In genomic region chr13:54876556-54876955, GRCm38 (mm10) we compare ENCODE assay signal across 15 mouse cellular contexts.
DNase-seq lines count a peak whose midpoint lies in the region; ATAC-seq and TF ChIP-seq lines count a peak whose summit lies in the region.
"Had no signal": no experiment of that assay in that cellular context is flagged by ENCODE, and none has a peak within 500 bp of the region (broad histone marks: within the 10 kb centered on the region; RNA-seq: fewer than 3 reads in every experiment).

No protein-coding gene starts in this region.

- no peak overlapping the region for H3K4me3 ChIP-seq in lung, embryonic 14.5 days (ENCODE audit: low read depth, low read length)
- H3K4me3 ChIP-seq in myocyte: no peak overlapping the region
- no peak overlapping the region for H3K4me3 ChIP-seq in midbrain, embryonic 13.5 days (replicated peaks)
- H3K4me3 ChIP-seq: erythroblast, embryonic 14.5 days; heart, embryonic 10.5 days had no signal

- TF ChIP-seq POLR2A in myocyte (IDR thresholded peaks at IDR 0.05; ENCODE audit: insufficient read length, low read depth): no peak

- no peaks in the 10 kb centered on the region for H3K36me3 ChIP-seq in lung, embryonic 14.5 days (ENCODE audit: insufficient read depth)
- no peaks in the 10 kb centered on the region for H3K36me3 ChIP-seq in myocyte (ENCODE audit: control insufficient read depth, insufficient read depth)
- no peaks in the 10 kb centered on the region for H3K36me3 ChIP-seq in midbrain, embryonic 13.5 days
- H3K36me3 ChIP-seq: heart, embryonic 10.5 days had no signal

- H3K27me3 ChIP-seq in lung, embryonic 14.5 days (ENCODE audit: insufficient read depth, low read length): peaks cover 45% of the 10 kb centered on the region
- H3K27me3 ChIP-seq in myocyte (ENCODE audit: control insufficient read depth, insufficient read depth, insufficient read length): peaks cover 43% of the 10 kb centered on the region
- H3K27me3 ChIP-seq in midbrain, embryonic 13.5 days: peaks cover 12% of the 10 kb centered on the region; the same call in 1 of the 2 replicates

- DNase-seq in adrenal gland, postnatal 10 days: peak; percentile 46
- no peak for DNase-seq in adrenal gland, postnatal 25 days
- peak; percentile 87 for DNase-seq in lung, embryonic 14.5 days
- no peak for DNase-seq in lung, postnatal 25 days (ENCODE audit: low spot score)
- peak; percentile 74 for DNase-seq in embryo, embryonic 11 days
- no peak for DNase-seq in left cerebral cortex, adult 11 months (ENCODE audit: low spot score)
- DNase-seq: cerebellum, postnatal 10 days; liver, postnatal 0 days; midbrain, embryonic 14.5 days had no signal

- no peak overlapping the region for H3K27ac ChIP-seq in lung, embryonic 14.5 days (ENCODE audit: low read depth)
- H3K27ac ChIP-seq in midbrain, embryonic 13.5 days: no peak overlapping the region
- H3K27ac ChIP-seq: heart, embryonic 10.5 days had no signal

- no peaks in the 10 kb centered on the region for H3K79me2 ChIP-seq in myocyte (ENCODE audit: control insufficient read depth, insufficient read depth)

- H3K9me3 ChIP-seq in lung, embryonic 14.5 days (ENCODE audit: low read depth, low read length): no peaks in the 10 kb centered on the region
- H3K9me3 ChIP-seq in midbrain, embryonic 13.5 days: no peaks in the 10 kb centered on the region
- H3K9me3 ChIP-seq: heart, embryonic 10.5 days had no signal

- no peak overlapping the region for H3ac ChIP-seq in myocyte (ENCODE audit: control insufficient read depth, insufficient read length)

- no peak overlapping the region for H3K9ac ChIP-seq in lung, embryonic 14.5 days
- H3K9ac ChIP-seq in midbrain, embryonic 13.5 days (replicated peaks): no peak overlapping the region
- H3K9ac ChIP-seq: liver, postnatal 0 days had no signal

- whole genome bisulfite sequencing in lung, embryonic 14.5 days: 32% methylated on average over 8 of the region's 8 CpGs
- WGBS in midbrain, embryonic 13.5 days: 34% methylated on average over 8 of the region's 8 CpGs

- no peak overlapping the region for H3K4me2 ChIP-seq in lung, embryonic 14.5 days
- no peak overlapping the region for H3K4me2 ChIP-seq in myocyte (ENCODE audit: low read depth)
- H3K4me2 ChIP-seq in midbrain, embryonic 13.5 days (replicated peaks): no peak overlapping the region

- H3K4me1 ChIP-seq in lung, embryonic 14.5 days (ENCODE audit: insufficient read depth): no peaks in the 10 kb centered on the region
- peaks cover 48% of the 10 kb centered on the region for H3K4me1 ChIP-seq in midbrain, embryonic 13.5 days (replicated peaks)
- H3K4me1 ChIP-seq: heart, embryonic 10.5 days had no signal

- TF ChIP-seq CTCF in lung, embryonic 14.5 days (IDR thresholded peaks at IDR 0.05; ENCODE audit: low read depth): no peak

- ATAC-seq in lung, embryonic 14.5 days (ENCODE audit: insufficient read depth): no peak
- no peak for ATAC-seq in midbrain, embryonic 13.5 days
- ATAC-seq: hindbrain, embryonic 16.5 days; liver, postnatal 0 days; Patski had no signal

TF ChIP-seq in myocyte, 11 proteins besides CTCF, POLR2A, EP300 and RAD21:
- TF ChIP-seq TCF12 (IDR thresholded peaks at IDR 0.05; ENCODE audit: insufficient read depth, poor library complexity, severe bottlenecking) (no peak), REST (IDR thresholded peaks at IDR 0.05; ENCODE audit: insufficient read depth, insufficient read length) (peak; percentile 84)

Comparison
In these comparisons a context has a peak if more than half of its experiments do, and no peak if none do; other contexts are left out.
1. DNase-seq: peak in adrenal gland, postnatal 10 days (single experiment), lung, embryonic 14.5 days (single experiment) and embryo, embryonic 11 days (single experiment); none in adrenal gland, postnatal 25 days (single experiment), lung, postnatal 25 days (single experiment) and left cerebral cortex, adult 11 months (single experiment).